11 mouse cellular contexts compared by ENCODE assay signal in the genomic region with DNA sequence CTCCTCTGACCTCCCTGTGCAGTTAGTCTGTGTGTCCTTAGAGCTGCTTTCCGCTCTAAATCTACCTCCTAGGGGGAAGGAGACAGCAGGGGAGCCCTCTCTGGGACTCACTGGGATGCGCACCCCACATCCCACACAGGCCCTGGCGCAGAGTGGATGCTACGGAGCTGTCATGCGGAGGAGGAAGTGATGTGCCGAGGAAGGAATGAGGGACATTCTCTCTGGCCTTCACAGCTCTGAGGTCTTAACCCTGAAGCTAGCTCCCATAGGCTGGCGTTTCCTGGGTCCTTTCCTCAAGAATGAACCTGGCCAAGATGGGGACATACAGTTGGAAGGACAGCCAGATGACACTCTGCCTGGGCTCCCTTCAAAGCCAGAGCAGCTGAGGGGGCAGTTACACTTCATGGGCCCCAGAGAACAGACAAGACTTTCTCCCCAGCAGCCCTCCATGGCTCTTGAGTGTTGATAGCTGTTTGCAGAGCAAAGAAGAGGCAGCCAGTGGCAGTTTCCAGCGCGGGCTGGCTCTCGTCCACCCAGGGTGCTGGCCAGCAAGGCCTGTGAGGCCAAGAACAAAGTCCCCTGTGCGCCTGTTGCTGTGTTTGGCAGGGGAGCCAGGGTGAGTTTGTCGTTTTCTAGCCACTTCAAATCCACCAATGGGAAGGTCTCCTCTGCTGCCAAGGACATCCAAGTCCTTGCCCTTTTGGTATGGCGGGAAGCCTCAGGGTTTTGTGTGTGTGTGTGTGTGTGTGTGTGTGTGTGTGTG. TPM values are rescaled to one million over a fixed set of nuclear protein-coding genes. Genes with fewer than 3 reads are reported as not detected.
DNase-seq lines count a peak whose midpoint lies in the region; ATAC-seq and TF ChIP-seq lines count a peak whose summit lies in the region.
"Had no signal": no experiment of that assay in that cellular context is flagged by ENCODE, and none has a peak within 500 bp of the region (broad histone marks: within the 10 kb centered on the region; RNA-seq: fewer than 3 reads in every experiment).

No protein-coding gene starts in this region.

- H3K36me3 ChIP-seq in kidney, adult 2 months (ENCODE audit: control insufficient read depth, insufficient read depth, low read length): no peaks in the 10 kb centered on the region
- H3K36me3 ChIP-seq: embryonic facial prominence, embryonic 13.5 days; G1E; liver, embryonic 15.5 days had no signal

- peaks cover 57% of the 10 kb centered on the region for H3K4me1 ChIP-seq in kidney, adult 2 months (ENCODE audit: control insufficient read depth, insufficient read depth, low read length)

- DNase-seq in layer of hippocampus, adult 2 months (ENCODE audit: low spot score in 2 of 2): peak in 1 of 2 experiments; percentile 32
- DNase-seq in layer of hippocampus, adult 9-10 months (ENCODE audit: low spot score): no peak
- peak; percentile 93 for DNase-seq in adrenal gland, postnatal 14 days
- peak; percentile 77 to 84 for DNase-seq in gastrocnemius, postnatal 36 days
- DNase-seq in kidney, adult 2 months: peak; percentile 94
- peak; percentile 73 for DNase-seq in lung, postnatal 25 days (ENCODE audit: low spot score)
- DNase-seq in embryo, embryonic 10.5 days (ENCODE audit: low spot score): no peak

- no peaks in the 10 kb centered on the region for H3K27me3 ChIP-seq in kidney, adult 2 months (replicated peaks; ENCODE audit: control insufficient read depth, insufficient read depth, low read length)

- H3K27ac ChIP-seq in layer of hippocampus, adult 2 months: peak overlapping the region; percentile 29; the same call in 1 of the 2 replicates
- peak overlapping the region; percentile 96 for H3K27ac ChIP-seq in kidney, adult 2 months (ENCODE audit: insufficient read depth, low read depth, low read length)
- H3K27ac ChIP-seq: embryonic facial prominence, embryonic 13.5 days; liver, embryonic 15.5 days had no signal

- ATAC-seq in inflammation-experienced regulatory T-cells, adult 6 months: no peak

- no peak for TF ChIP-seq POLR2A in kidney, adult 2 months (IDR thresholded peaks at IDR 0.05; ENCODE audit: low read depth, low read length)

- 28% methylated on average over 13 of the region's 13 CpGs for WGBS in kidney, adult 2 months

- TF ChIP-seq CTCF in layer of hippocampus, adult 2 months (conservative IDR thresholded peaks at IDR 0.05): no peak
- TF ChIP-seq CTCF in kidney, adult 2 months (conservative IDR thresholded peaks at IDR 0.05; ENCODE audit: insufficient read depth, insufficient read length, low read depth, low read length): no peak

- no peak overlapping the region for H3K4me3 ChIP-seq in layer of hippocampus, adult 2 months
- H3K4me3 ChIP-seq in kidney, adult 2 months (ENCODE audit: insufficient read depth, low read depth, low read length): no peak overlapping the region
- H3K4me3 ChIP-seq: embryonic facial prominence, embryonic 13.5 days; liver, embryonic 15.5 days had no signal

- intact Hi-C loops in gastrocnemius, postnatal 36 days (cut with DNase I): loop anchor here (5.0 kb wide), 1 partner anchor 53 kb away; no protein-coding TSS in a partner anchor

RNA-seq across cellular contexts. Expression of gene Neurl1b, which starts 10.5 kb away (rescaled TPM):
- total RNA-seq in layer of hippocampus, adult 2 months (2021): 10 to 100 TPM; 68.8 to 75.0 TPM
- 50.0 and 51.1 TPM in 2 replicates for total RNA-seq in adrenal gland, postnatal 14 days (2021)
- 1 to 10 TPM; 2.6 to 3.7 TPM for total RNA-seq in gastrocnemius, postnatal 36 days (2021)
- polyA plus RNA-seq in kidney, adult 2 months (2012; rRNA removed): 22.0 and 28.7 TPM in 2 replicates
- polyA plus RNA-seq in inflammation-experienced regulatory T-cells, adult 6 months (2017; shearing (Covaris generic)): 1 to 10 TPM in 1 of 3 experiments, not detected in 2; 1.2 TPM
- polyA plus RNA-seq: G1E had no signal

Comparison
In these comparisons a context has a peak if more than half of its experiments do, and no peak if none do; other contexts are left out.
1. DNase-seq: peak in adrenal gland, postnatal 14 days (single experiment), gastrocnemius, postnatal 36 days (2 of 2), kidney, adult 2 months (single experiment) and lung, postnatal 25 days (single experiment); none in layer of hippocampus, adult 9-10 months (single experiment) and embryo, embryonic 10.5 days (single experiment).
2. RNA of gene Neurl1b, which starts 10.5 kb away (total RNA-seq): 68.8 to 75.0 TPM in layer of hippocampus, adult 2 months and 50.0 to 51.1 TPM in adrenal gland, postnatal 14 days; 2.6 to 3.7 TPM in gastrocnemius, postnatal 36 days; every median in the first group is over 10 times any median in the second.